Mouse (Mus musculus): Measurements from ENCODE around the gene Echdc3. TPM values are rescaled to one million over a fixed set of nuclear protein-coding genes. Genes with fewer than 3 reads are reported as not detected.

The Echdc3 gene
- polyA plus RNA-seq, 1 experiment from 2014 or later, result 2.0 TPM

DNA sequence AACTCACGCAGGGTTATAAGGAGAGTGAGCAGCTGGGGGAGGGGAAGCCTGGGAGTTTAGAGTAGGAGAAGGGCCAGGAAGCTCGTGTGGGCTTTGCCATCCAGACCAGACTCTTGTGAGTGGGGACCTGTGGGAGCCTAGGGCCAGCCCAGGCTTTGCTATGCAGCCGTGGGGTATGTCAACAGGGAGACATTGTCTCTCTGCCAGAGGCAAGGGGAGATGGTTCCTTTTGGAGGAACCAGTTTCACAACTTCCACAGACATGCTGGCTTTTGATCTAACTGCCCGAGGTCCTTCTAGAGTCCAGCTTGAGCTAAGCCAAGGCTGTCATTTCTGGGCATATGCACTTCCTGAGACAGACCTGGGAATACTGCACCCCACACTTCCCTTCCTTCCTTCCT is 25.4 kb upstream of the Echdc3 start:
- Histone ChIP-seq H3K36me3 (replicated peaks; ENCODE audit: control insufficient read depth, insufficient read depth, low read depth, low read length) (no peaks in the 10 kb centered on the region), H3K9me3 (replicated peaks; ENCODE audit: control insufficient read depth, low read length) (no peaks in the 10 kb centered on the region), H3K4me3 (ENCODE audit: low read depth, low read length) (no peak overlapping the region), H3K27ac (replicated peaks; ENCODE audit: low read depth, low read length) (no peak overlapping the region), H3K4me1 (ENCODE audit: control insufficient read depth, insufficient read depth, low read length) (no peaks in the 10 kb centered on the region), H3K9ac (replicated peaks; ENCODE audit: low read length) (no peak overlapping the region), H3K4me2 (ENCODE audit: low read depth, low read length) (no peak overlapping the region), H3K27me3 (ENCODE audit: control insufficient read depth, insufficient read depth, low read length) (no peaks in the 10 kb centered on the region)
- no peak for DNase-seq (ENCODE audit: low spot score)
- no peak for ATAC-seq (replicated peaks; ENCODE audit: insufficient number of reproducible peaks, low FRiP score, low TSS enrichment, low read depth)
- 39% methylated on average over 4 of the region's 4 CpGs for WGBS

- Histone ChIP-seq H3K4me1 (ENCODE audit: control insufficient read depth, insufficient read depth, low read length) (no peaks in the 10 kb centered on the region), H3K4me2 (ENCODE audit: low read depth, low read length) (no peak overlapping the region), H3K27ac (replicated peaks; ENCODE audit: low read depth, low read length) (no peak overlapping the region), H3K27me3 (ENCODE audit: control insufficient read depth, insufficient read depth, low read length) (no peaks in the 10 kb centered on the region), H3K9ac (replicated peaks; ENCODE audit: low read length) (no peak overlapping the region), H3K9me3 (replicated peaks; ENCODE audit: control insufficient read depth, low read length) (no peaks in the 10 kb centered on the region), H3K4me3 (ENCODE audit: low read depth, low read length) (no peak overlapping the region), H3K36me3 (replicated peaks; ENCODE audit: control insufficient read depth, insufficient read depth, low read depth, low read length) (no peaks in the 10 kb centered on the region)
- no peak for DNase-seq (ENCODE audit: low spot score)
- 74% methylated on average over 6 of the region's 6 CpGs for WGBS
- no peak for ATAC-seq (replicated peaks; ENCODE audit: insufficient number of reproducible peaks, low FRiP score, low TSS enrichment, low read depth)
Measured at GRCm38 (mm10) chr2:6233353-6233752, 20.5 kb upstream of the Echdc3 start.

DNA sequence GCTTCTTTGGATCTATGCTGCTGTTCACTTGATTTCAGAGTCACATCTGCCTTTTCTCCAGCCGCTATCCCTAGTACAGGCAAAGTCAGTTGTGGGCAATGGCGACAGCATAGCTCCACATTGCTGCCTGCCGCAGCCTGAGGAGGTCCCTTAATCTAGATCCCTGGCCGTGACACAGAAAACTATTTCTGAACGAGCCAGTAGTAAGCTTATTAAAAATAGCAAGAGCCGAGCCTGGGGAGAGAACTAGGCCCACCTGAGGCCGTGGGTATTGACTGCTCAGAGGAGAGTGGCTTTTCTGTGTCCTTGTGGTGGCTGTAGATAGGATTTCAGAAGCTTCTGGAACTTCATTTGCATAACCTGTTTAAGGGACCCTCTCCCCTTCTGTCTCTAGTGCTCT is 19.9 kb upstream of the Echdc3 start:
- ATAC-seq (replicated peaks; ENCODE audit: insufficient number of reproducible peaks, low FRiP score, low TSS enrichment, low read depth) (no peak), DNase-seq (ENCODE audit: low spot score) (no peak)
- Histone ChIP-seq H3K4me2 (ENCODE audit: low read depth, low read length) (no peak overlapping the region), H3K9me3 (replicated peaks; ENCODE audit: control insufficient read depth, low read length) (no peaks in the 10 kb centered on the region), H3K27ac (replicated peaks; ENCODE audit: low read depth, low read length) (no peak overlapping the region), H3K4me3 (ENCODE audit: low read depth, low read length) (no peak overlapping the region), H3K36me3 (replicated peaks; ENCODE audit: control insufficient read depth, insufficient read depth, low read depth, low read length) (no peaks in the 10 kb centered on the region), H3K27me3 (ENCODE audit: control insufficient read depth, insufficient read depth, low read length) (no peaks in the 10 kb centered on the region), H3K9ac (replicated peaks; ENCODE audit: low read length) (no peak overlapping the region), H3K4me1 (ENCODE audit: control insufficient read depth, insufficient read depth, low read length) (no peaks in the 10 kb centered on the region)
- 84% methylated on average over 7 of the region's 7 CpGs for WGBS

DNA sequence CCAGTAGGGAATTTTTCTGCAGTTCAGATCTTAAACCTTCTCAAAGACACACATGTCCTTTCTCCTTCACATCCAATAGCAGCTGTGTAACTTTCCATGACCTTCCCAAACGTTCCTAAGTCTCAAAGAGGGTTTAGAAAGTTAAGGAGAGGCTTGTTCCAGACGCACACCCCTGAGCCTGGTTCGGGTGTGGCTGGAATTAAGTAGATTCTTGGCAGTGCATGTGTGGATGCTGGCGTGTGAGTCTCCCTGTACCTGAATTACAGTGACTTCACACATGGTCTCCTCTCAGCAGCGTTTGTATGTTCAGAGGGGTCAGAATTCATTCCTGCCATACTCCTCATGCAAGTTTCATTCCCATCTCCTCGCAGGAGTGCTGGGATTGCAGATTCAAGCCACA is 18.0 kb upstream of the Echdc3 start:
- Histone ChIP-seq H3K4me2 (ENCODE audit: low read depth, low read length) (no peak overlapping the region), H3K9ac (replicated peaks; ENCODE audit: low read length) (no peak overlapping the region), H3K27me3 (ENCODE audit: control insufficient read depth, insufficient read depth, low read length) (no peaks in the 10 kb centered on the region), H3K4me1 (ENCODE audit: control insufficient read depth, insufficient read depth, low read length) (no peaks in the 10 kb centered on the region), H3K36me3 (replicated peaks; ENCODE audit: control insufficient read depth, insufficient read depth, low read depth, low read length) (no peaks in the 10 kb centered on the region), H3K27ac (replicated peaks; ENCODE audit: low read depth, low read length) (no peak overlapping the region), H3K4me3 (ENCODE audit: low read depth, low read length) (no peak overlapping the region), H3K9me3 (replicated peaks; ENCODE audit: control insufficient read depth, low read length) (no peaks in the 10 kb centered on the region)
- 81% methylated on average over 6 of the region's 6 CpGs for WGBS
- ATAC-seq (replicated peaks; ENCODE audit: insufficient number of reproducible peaks, low FRiP score, low TSS enrichment, low read depth), result no peak
- no peak for DNase-seq (ENCODE audit: low spot score)

- H3K27ac ChIP-seq (replicated peaks; ENCODE audit: low read depth, low read length), result no peak overlapping the region
- no peaks in the 10 kb centered on the region for H3K4me1 ChIP-seq (ENCODE audit: control insufficient read depth, insufficient read depth, low read length)
- DNase-seq (ENCODE audit: low spot score) (no peak), ATAC-seq (replicated peaks; ENCODE audit: insufficient number of reproducible peaks, low FRiP score, low TSS enrichment, low read depth) (no peak)
- no peak overlapping the region for H3K9ac ChIP-seq (replicated peaks; ENCODE audit: low read length)
- no peaks in the 10 kb centered on the region for H3K36me3 ChIP-seq (replicated peaks; ENCODE audit: control insufficient read depth, insufficient read depth, low read depth, low read length)
- no peak overlapping the region for H3K4me2 ChIP-seq (ENCODE audit: low read depth, low read length)
- 75% methylated on average over 5 of the region's 5 CpGs for WGBS
- no peaks in the 10 kb centered on the region for H3K27me3 ChIP-seq (ENCODE audit: control insufficient read depth, insufficient read depth, low read length)
- H3K4me3 ChIP-seq (ENCODE audit: low read depth, low read length), result no peak overlapping the region
- H3K9me3 ChIP-seq (replicated peaks; ENCODE audit: control insufficient read depth, low read length), result no peaks in the 10 kb centered on the region
Measured at GRCm38 (mm10) chr2:6229597-6230290, 16.9 kb upstream of the Echdc3 start.

DNA sequence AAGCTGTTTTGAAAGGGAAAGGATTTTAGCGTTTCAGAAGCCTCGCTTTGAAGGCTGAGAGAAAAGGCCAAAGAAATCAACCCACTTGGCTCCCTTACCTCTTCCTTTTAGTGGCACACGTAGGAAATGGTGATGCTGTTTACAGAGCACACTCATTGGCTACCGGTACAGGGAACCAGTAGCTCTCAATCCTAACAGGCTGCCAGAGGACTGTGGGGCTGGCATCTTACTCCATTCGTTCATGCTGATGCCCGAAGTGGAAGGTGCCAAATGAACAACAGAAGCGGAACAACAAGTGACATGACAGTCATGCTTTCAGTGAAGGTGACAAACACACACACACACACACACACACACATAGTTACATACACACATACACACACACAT is 14.2 kb upstream of the Echdc3 start:
- 85% methylated on average over 7 of the region's 7 CpGs for WGBS
- Histone ChIP-seq H3K9me3 (replicated peaks; ENCODE audit: control insufficient read depth, low read length) (no peaks in the 10 kb centered on the region), H3K4me3 (ENCODE audit: low read depth, low read length) (no peak overlapping the region), H3K4me1 (ENCODE audit: control insufficient read depth, insufficient read depth, low read length) (no peaks in the 10 kb centered on the region), H3K27ac (replicated peaks; ENCODE audit: low read depth, low read length) (no peak overlapping the region), H3K4me2 (ENCODE audit: low read depth, low read length) (no peak overlapping the region), H3K36me3 (replicated peaks; ENCODE audit: control insufficient read depth, insufficient read depth, low read depth, low read length) (no peaks in the 10 kb centered on the region), H3K9ac (replicated peaks; ENCODE audit: low read length) (no peak overlapping the region), H3K27me3 (ENCODE audit: control insufficient read depth, insufficient read depth, low read length) (no peaks in the 10 kb centered on the region)
- ATAC-seq (replicated peaks; ENCODE audit: insufficient number of reproducible peaks, low FRiP score, low TSS enrichment, low read depth) (no peak), DNase-seq (ENCODE audit: low spot score) (no peak)

DNA sequence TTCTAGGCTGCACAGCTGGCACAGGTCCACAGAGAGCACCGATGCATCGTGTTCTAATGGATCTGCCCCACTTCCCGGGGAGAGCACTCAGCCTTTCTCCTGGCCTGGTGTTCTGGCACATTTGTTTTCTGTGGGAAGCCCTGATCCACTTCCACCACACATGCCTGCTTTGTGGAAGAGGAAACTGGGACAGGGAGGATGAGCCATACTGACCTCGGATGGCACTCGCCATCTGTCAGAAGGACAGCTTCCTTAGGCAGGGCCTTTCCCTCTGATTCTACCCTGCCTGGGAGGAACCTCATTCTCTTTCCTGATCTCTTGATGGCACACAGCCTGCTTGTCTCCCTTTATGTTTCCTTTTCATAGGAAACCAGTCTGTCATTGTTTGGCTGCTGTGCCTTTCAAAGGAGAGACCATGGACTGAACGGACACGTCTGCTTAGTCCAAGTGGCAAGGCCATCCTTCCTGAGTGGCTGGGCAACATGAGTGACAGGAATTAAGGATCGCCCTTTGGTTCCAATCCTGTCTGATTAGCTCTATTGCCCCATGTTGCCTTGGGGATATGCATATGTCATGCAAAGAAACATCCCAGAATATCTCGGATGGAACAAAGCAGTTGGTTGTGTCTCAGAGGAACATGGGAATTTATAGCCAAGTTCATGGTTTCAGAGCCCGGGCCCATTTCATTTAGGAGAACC is 13.7 kb upstream of the Echdc3 start:
- no peak for ATAC-seq (replicated peaks; ENCODE audit: insufficient number of reproducible peaks, low FRiP score, low TSS enrichment, low read depth)
- H3K4me2 ChIP-seq (ENCODE audit: low read depth, low read length), result no peak overlapping the region
- WGBS, result 88% methylated on average over 10 of the region's 10 CpGs
- H3K36me3 ChIP-seq (replicated peaks; ENCODE audit: control insufficient read depth, insufficient read depth, low read depth, low read length), result no peaks in the 10 kb centered on the region
- H3K9ac ChIP-seq (replicated peaks; ENCODE audit: low read length), result no peak overlapping the region
- no peaks in the 10 kb centered on the region for H3K4me1 ChIP-seq (ENCODE audit: control insufficient read depth, insufficient read depth, low read length)
- H3K27ac ChIP-seq (replicated peaks; ENCODE audit: low read depth, low read length), result no peak overlapping the region
- H3K9me3 ChIP-seq (replicated peaks; ENCODE audit: control insufficient read depth, low read length), result no peaks in the 10 kb centered on the region
- H3K4me3 ChIP-seq (ENCODE audit: low read depth, low read length), result no peak overlapping the region
- DNase-seq (ENCODE audit: low spot score), result no peak
- no peaks in the 10 kb centered on the region for H3K27me3 ChIP-seq (ENCODE audit: control insufficient read depth, insufficient read depth, low read length)

GRCm38 (mm10) chr2:6220141-6220805 is 7.4 kb upstream of the Echdc3 start:
- Histone ChIP-seq H3K36me3 (replicated peaks; ENCODE audit: control insufficient read depth, insufficient read depth, low read depth, low read length) (no peaks in the 10 kb centered on the region), H3K27ac (replicated peaks; ENCODE audit: low read depth, low read length) (no peak overlapping the region), H3K4me3 (ENCODE audit: low read depth, low read length) (no peak overlapping the region), H3K4me1 (ENCODE audit: control insufficient read depth, insufficient read depth, low read length) (no peaks in the 10 kb centered on the region), H3K9ac (replicated peaks; ENCODE audit: low read length) (no peak overlapping the region), H3K27me3 (ENCODE audit: control insufficient read depth, insufficient read depth, low read length) (no peaks in the 10 kb centered on the region), H3K9me3 (replicated peaks; ENCODE audit: control insufficient read depth, low read length) (no peaks in the 10 kb centered on the region), H3K4me2 (ENCODE audit: low read depth, low read length) (no peak overlapping the region)
- ATAC-seq (replicated peaks; ENCODE audit: insufficient number of reproducible peaks, low FRiP score, low TSS enrichment, low read depth) (peak; percentile 46; the same call in 1 of the 2 replicates), DNase-seq (ENCODE audit: low spot score) (peak; percentile 77)
- WGBS, result 19% methylated on average over 4 of the region's 4 CpGs

Data from embryonic facial prominence, embryonic 11.5 days (tissue).